8 mouse cellular contexts compared by ENCODE assay signal in the genomic region with DNA sequence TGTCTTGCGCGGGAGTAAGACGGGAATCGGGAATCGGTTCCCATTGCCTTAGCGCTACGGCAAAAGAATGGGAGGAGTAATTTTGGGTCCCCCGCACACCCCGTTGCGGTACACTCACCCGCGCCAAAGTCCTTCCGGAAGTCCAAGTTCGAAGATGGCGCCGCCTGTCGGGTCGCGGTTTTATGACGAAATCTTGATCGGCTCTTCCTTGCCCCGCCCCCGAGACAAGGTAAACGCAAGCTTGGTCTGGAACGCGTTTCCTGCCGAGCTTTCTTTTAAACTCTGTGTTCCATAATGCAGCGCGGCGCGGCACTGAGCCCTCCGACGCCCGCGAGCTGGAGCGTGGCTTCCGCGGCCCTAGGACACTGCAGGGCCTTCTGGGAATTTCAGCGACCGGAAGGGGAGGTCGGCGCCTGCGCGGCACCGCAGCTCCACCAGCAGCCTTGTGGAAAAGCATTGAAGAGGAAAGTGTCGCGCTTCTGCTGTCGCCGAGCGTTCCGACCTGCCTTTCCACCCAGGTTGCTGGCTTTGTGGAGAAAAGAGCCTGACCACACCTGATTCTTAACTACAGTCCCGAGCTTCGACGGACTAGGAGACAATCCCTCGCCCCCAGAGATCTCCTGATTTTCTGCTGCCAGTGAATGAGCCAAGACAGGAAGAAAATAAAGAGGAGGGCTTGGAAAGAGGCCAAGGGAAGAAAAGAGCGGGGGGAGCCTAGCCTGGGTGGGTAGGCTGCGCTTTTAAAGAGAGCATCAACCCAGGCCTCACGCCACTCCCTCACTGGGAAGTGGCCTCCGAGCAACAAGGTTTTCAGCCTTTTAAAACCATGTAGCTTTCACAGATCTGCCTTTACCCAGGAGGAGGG. TPM values are rescaled to one million over a fixed set of nuclear protein-coding genes. Genes with fewer than 3 reads are reported as not detected.
A peak's percentile ranks its signal among the peaks of the same experiment; 100 is the strongest.
DNase-seq lines count a peak whose midpoint lies in the region; ATAC-seq lines count a peak whose summit lies in the region.

Gm29609 (minus strand) TSS at position 146 of the 865 bp plus-strand sequence.
Gtf3c2 (minus strand) TSS at position 379 of the 865 bp plus-strand sequence.

- peaks cover 11% of the 10 kb centered on the region for H3K4me1 ChIP-seq in hindbrain, embryonic 14.5 days (replicated peaks; ENCODE audit: control insufficient read depth, insufficient read depth, low read length)

- peak; percentile 97 for ATAC-seq in hindbrain, embryonic 14.5 days (ENCODE audit: low FRiP score)

- peak within 1 kb of the TSS; percentile 96 for H3K4me2 ChIP-seq in hindbrain, embryonic 14.5 days (replicated peaks)

- H3K9ac ChIP-seq in hindbrain, embryonic 14.5 days = peak within 1 kb of the TSS; percentile 66

- H3K27ac ChIP-seq in hindbrain, embryonic 14.5 days = peak within 1 kb of the TSS; percentile 90

- peak within 1 kb of the TSS; percentile 78 for H3K4me3 ChIP-seq in hindbrain, embryonic 14.5 days (replicated peaks; ENCODE audit: low read length)

- H3K9me3 ChIP-seq in hindbrain, embryonic 14.5 days (ENCODE audit: control insufficient read depth, low read length) = no peaks in the 10 kb centered on the region

- DNase-seq in R1 (ENCODE audit: low read depth, low spot score) = peak; percentile 99
- DNase-seq in cerebellum, postnatal 25 days = peak; percentile 97
- peak; percentile 94 to 96 for DNase-seq in frontal cortex, postnatal 25 days (ENCODE audit: low spot score in 2 of 2)
- DNase-seq in hindbrain, embryonic 14.5 days (ENCODE audit: low spot score) = peak; percentile 99
- DNase-seq in layer of hippocampus, postnatal 36 days = peak; percentile 96
- DNase-seq in lung, postnatal 36 days = peak; percentile 97
- peak; percentile 98 for DNase-seq in retina, postnatal 1 day
- peak; percentile 88 to 93 for DNase-seq in urinary bladder, adult 18-20 months (ENCODE audit: low spot score in 2 of 2)

- no peaks in the 10 kb centered on the region for H3K27me3 ChIP-seq in hindbrain, embryonic 14.5 days (ENCODE audit: control insufficient read depth, insufficient read depth, low read length)

- H3K36me3 ChIP-seq in hindbrain, embryonic 14.5 days (replicated peaks; ENCODE audit: control insufficient read depth, insufficient read depth) = 0 out of 2 replicates have a peak, but pooled peaks cover 7% of the 10 kb centered on the region

- whole genome bisulfite sequencing in hindbrain, embryonic 14.5 days = under 1% methylated on average over 59 of the region's 59 CpGs

RNA-seq across cellular contexts. Expression of gene Gm29609, which starts in this region (rescaled TPM):
- polyA plus RNA-seq in hindbrain, embryonic 14.5 days (2014; fragmentation: Nextera tagmentation; extraction: Ambion mirVana) = 0.74 and 1.7 TPM in 2 replicates
- 1 to 10 TPM; 3.2 to 3.4 TPM for total RNA-seq in layer of hippocampus, postnatal 36 days (2021)

RNA-seq across cellular contexts. Expression of gene Gtf3c2, which starts in this region (rescaled TPM):
- polyA plus RNA-seq in hindbrain, embryonic 14.5 days (2014; fragmentation: Nextera tagmentation; extraction: Ambion mirVana) = 49.7 and 53.0 TPM in 2 replicates
- 10 to 100 TPM; 58.5 to 66.8 TPM for total RNA-seq in layer of hippocampus, postnatal 36 days (2021)

Comparison
In these comparisons a context has a peak if more than half of its experiments do, and no peak if none do; other contexts are left out.
1. Peak in every context shown above with its lines: DNase-seq, ATAC-seq, H3K4me3 ChIP-seq and H3K27ac ChIP-seq.